Mouse (Mus musculus): ENCODE measurements around the gene Slc19a2. TPM values are rescaled to one million over a fixed set of nuclear protein-coding genes. Genes with fewer than 3 reads are reported as not detected.

The Slc19a2 gene
- polyA plus RNA-seq (2015; fragmentation: Nextera tagmentation; extraction: Ambion mirVana), result 7.7 and 8.6 TPM in 2 replicates

DNA sequence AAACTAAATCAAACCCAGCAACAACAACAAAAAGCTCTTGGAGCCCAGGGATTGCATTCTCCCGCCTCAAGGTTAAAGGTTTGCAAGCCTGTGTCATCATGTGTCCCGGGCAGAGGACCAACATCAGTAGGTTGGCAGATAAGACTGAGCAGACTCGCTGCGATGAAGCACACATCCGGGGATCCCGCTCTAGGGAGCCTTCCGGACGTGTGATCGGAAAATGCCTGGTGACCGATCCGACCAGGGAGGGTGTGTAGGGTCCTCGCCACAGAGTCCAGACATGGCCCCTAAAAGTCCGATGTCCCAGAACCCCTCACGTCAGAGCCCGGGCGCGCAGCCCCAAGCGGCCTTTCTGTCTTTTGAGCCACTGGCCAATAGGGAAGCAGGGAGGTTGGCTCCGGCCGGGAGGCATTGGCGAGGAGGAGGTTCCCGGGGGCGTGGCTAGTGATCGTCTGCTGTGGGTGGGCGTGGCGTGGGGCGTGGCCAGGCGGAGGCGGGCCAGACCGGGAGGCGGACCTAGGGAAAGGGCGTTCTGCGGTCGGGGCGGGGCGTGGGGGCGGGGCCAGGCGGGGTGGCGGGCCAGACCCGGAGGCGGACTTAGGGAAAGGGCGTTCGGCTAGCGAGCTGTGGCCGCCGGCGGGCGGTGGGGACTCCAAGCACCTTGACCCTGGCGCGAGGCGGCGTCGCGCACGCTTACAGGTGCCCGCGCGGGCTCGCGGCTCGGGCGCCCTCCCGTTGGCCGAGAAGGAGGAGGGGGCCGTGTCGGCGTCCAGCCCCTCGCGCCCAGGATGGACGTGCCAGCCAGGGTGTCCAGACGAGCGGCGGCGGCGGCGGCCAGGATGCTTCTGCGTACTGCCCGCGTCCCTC lies at the start of gene Slc19a2:
Slc19a2 (plus strand) TSS at position 582 of the 867 bp plus-strand sequence.
- H3K27me3 ChIP-seq, result 0 out of 2 replicates have a peak, but pooled peaks cover 5% of the 10 kb centered on the region
- WGBS, result under 1% methylated on average over 56 of the region's 79 CpGs
- ATAC-seq (ENCODE audit: low FRiP score, low read depth), result peak; percentile 96
- H3K27ac ChIP-seq, result peak within 1 kb of the TSS; percentile 55; the same call in 1 of the 2 replicates
- peak within 1 kb of the TSS; percentile 76 for H3K9ac ChIP-seq
- no peaks in the 10 kb centered on the region for H3K36me3 ChIP-seq
- no peaks in the 10 kb centered on the region for H3K9me3 ChIP-seq
- H3K4me2 ChIP-seq (replicated peaks), result peak within 1 kb of the TSS; percentile 86
- H3K4me3 ChIP-seq, result peak within 1 kb of the TSS; percentile 74
- peaks cover 23% of the 10 kb centered on the region for H3K4me1 ChIP-seq

DNA sequence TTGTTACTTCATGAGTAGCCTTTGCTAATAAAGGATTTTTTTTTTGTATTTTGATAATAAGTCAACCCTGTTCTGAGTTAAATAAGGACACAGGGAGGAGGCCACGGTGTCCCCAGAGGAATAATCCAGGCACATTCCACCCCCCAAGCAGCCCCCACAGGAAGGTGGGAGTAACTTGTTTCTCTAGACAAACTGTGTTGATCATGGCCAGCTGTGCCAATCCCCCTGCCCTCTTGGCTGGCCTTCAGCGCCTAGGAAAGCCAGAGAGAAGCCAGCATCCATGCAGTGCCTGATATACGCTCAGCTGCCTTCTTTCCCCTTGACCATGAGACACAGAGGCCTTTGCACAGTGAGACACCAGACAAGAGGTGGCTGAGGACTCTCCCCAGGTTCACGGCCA lies 49.3 kb upstream of the Slc19a2 start:
- H3K27me3 ChIP-seq, result no peaks in the 10 kb centered on the region
- 94% methylated on average over 4 of the region's 4 CpGs for WGBS
- H3K4me3 ChIP-seq, result no peak overlapping the region
- H3K9ac ChIP-seq, result no peak overlapping the region
- no peaks in the 10 kb centered on the region for H3K36me3 ChIP-seq
- no peaks in the 10 kb centered on the region; the same call in 1 of the 2 replicates for H3K9me3 ChIP-seq
- ATAC-seq (ENCODE audit: low FRiP score, low read depth), result no peak
- no peak overlapping the region for H3K4me2 ChIP-seq (replicated peaks)
- H3K27ac ChIP-seq, result no peak overlapping the region
- H3K4me1 ChIP-seq, result no peaks in the 10 kb centered on the region

DNA sequence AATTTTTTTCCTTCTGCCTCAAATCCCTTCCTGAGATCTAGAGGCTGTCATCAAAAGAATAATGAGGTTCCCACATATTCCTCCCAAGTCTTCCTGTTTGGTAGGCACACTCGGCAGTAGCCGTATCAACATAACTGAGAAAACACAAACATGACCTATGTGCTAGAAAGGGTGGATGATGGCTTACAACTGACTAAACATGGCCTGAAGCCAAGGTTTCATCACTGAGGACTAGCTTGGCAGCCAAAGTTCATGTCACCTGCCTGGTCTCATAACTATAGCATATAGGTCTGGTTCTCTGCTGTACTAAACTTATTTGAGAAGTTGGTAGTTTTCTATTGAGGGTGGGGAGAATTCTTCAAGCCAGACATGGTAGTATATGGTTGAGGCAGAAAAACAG lies 40.4 kb upstream of the Slc19a2 start:
- no peaks in the 10 kb centered on the region for H3K9me3 ChIP-seq
- ATAC-seq (ENCODE audit: low FRiP score, low read depth), result no peak
- no peaks in the 10 kb centered on the region for H3K4me1 ChIP-seq
- WGBS, result 91% methylated on average over 2 of the region's 2 CpGs
- no peak overlapping the region for H3K4me3 ChIP-seq
- no peak overlapping the region for H3K4me2 ChIP-seq (replicated peaks)
- no peaks in the 10 kb centered on the region for H3K27me3 ChIP-seq
- no peak overlapping the region for H3K27ac ChIP-seq
- no peak overlapping the region for H3K9ac ChIP-seq
- no peaks in the 10 kb centered on the region for H3K36me3 ChIP-seq

DNA sequence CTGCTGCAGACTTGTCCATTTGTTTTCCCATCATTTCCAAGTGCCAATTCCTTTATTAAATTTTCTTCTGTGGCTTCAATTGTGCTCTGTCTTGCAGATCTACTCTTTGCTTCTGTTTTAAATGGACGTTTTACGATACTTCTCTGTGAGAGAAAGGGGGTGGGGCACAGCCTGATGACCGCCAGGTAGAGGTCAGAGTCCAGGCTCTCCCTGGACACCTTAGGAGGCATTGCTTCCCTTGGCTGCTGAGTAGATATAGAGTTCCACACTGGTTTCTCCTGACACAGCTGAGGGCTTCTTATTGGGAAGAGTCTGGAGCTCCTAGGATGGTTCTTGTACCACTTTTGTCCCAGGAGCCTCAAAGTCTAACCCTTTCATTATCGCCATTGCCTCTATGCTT lies 37.9 kb upstream of the Slc19a2 start:
- H3K4me3 ChIP-seq, result no peak overlapping the region
- ATAC-seq (ENCODE audit: low FRiP score, low read depth), result no peak
- 79% methylated on average over 4 of the region's 4 CpGs for WGBS

DNA sequence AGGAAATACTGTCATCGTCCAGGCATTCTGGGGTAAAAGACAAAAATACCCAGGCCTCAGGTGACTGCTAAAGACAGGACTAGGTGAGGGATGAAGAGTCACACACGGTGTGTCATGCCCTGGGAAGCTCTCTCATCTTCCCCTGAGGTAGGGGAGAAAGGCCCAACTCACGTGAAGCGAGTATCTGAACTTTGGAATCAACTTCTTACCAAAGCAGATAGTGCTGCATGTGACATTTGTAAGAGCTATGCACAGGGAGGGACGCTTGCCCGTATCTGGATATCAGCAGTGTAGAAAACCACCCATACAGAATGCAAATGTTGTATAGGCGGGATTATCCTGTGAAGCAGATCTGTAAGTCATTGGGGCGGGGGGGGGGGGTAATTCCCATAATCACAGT lies 36.2 kb upstream of the Slc19a2 start:
- H3K27me3 ChIP-seq, result 0 out of 2 replicates have a peak, but pooled peaks cover 3% of the 10 kb centered on the region
- H3K4me1 ChIP-seq, result no peaks in the 10 kb centered on the region
- no peak overlapping the region for H3K4me3 ChIP-seq
- H3K9me3 ChIP-seq, result no peaks in the 10 kb centered on the region
- ATAC-seq (ENCODE audit: low FRiP score, low read depth), result no peak
- no peak overlapping the region for H3K9ac ChIP-seq
- H3K27ac ChIP-seq, result no peak overlapping the region
- 80% methylated on average over 8 of the region's 8 CpGs for WGBS
- H3K36me3 ChIP-seq, result no peaks in the 10 kb centered on the region
- no peak overlapping the region for H3K4me2 ChIP-seq (replicated peaks)

More for the DNA sequence above, 37.9 kb upstream of the Slc19a2 start:
- H3K4me1 ChIP-seq, result no peaks in the 10 kb centered on the region
- no peak overlapping the region for H3K4me2 ChIP-seq (replicated peaks)
- no peaks in the 10 kb centered on the region for H3K36me3 ChIP-seq
- H3K27me3 ChIP-seq, result no peaks in the 10 kb centered on the region
- H3K9ac ChIP-seq, result no peak overlapping the region
- H3K27ac ChIP-seq, result no peak overlapping the region
- no peaks in the 10 kb centered on the region for H3K9me3 ChIP-seq

DNA sequence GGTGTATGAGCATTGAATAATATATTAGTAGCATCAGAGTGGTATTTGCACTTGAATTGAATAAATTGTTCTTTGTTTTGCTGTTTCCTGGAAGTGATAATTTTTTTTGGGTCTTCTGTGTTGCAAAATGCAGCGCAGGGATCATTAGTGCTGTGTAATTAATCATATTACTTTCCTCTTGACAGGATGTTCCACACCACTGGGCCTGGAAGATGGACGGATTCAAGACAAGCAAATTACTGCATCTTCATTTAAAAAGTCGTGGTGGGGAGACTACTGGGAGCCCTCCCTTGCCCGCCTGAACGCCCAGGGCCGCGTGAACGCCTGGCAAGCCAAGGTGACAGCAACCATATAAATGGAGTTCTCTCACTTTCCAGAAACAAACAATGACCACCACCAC lies 34.7 kb upstream of the Slc19a2 start:
- no peak overlapping the region for H3K4me3 ChIP-seq
- 0 out of 2 replicates have a peak, but pooled peaks cover 3% of the 10 kb centered on the region for H3K4me1 ChIP-seq
- H3K9me3 ChIP-seq, result no peaks in the 10 kb centered on the region
- no peak overlapping the region for H3K4me2 ChIP-seq (replicated peaks)
- 51% methylated on average over 8 of the region's 8 CpGs for WGBS
- H3K27me3 ChIP-seq, result 0 out of 2 replicates have a peak, but pooled peaks cover 3% of the 10 kb centered on the region
- H3K27ac ChIP-seq, result no peak overlapping the region
- no peaks in the 10 kb centered on the region for H3K36me3 ChIP-seq
- H3K9ac ChIP-seq, result no peak overlapping the region
- no peak for ATAC-seq (ENCODE audit: low FRiP score, low read depth)

DNA sequence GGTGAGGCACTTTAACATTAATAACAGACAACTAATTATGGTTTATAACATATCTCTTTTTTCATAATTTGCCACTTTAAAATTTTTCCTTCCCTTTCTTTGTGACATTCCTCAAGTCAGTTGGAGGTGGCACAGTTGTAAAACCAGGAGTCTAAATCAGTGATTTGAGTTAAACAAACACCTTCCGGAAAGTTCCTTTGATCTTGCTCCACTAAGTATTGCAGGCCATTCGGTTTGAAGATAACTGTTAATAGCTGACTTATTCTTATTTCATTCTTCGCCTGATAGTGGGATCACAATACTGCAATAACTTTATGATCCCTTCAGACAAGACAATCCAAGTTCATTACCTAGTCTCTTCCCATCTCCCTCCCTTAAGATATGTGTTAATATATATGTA lies 33.7 kb upstream of the Slc19a2 start:
- Histone ChIP-seq H3K27ac (no peak overlapping the region), H3K4me3 (no peak overlapping the region), H3K9ac (no peak overlapping the region), H3K9me3 (no peaks in the 10 kb centered on the region), H3K4me2 (replicated peaks) (no peak overlapping the region), H3K4me1 (0 out of 2 replicates have a peak, but pooled peaks cover 3% of the 10 kb centered on the region), H3K27me3 (0 out of 2 replicates have a peak, but pooled peaks cover 3% of the 10 kb centered on the region), H3K36me3 (no peaks in the 10 kb centered on the region)
- ATAC-seq (ENCODE audit: low FRiP score, low read depth), result no peak
- WGBS, result 55% methylated on average over 3 of the region's 3 CpGs

DNA sequence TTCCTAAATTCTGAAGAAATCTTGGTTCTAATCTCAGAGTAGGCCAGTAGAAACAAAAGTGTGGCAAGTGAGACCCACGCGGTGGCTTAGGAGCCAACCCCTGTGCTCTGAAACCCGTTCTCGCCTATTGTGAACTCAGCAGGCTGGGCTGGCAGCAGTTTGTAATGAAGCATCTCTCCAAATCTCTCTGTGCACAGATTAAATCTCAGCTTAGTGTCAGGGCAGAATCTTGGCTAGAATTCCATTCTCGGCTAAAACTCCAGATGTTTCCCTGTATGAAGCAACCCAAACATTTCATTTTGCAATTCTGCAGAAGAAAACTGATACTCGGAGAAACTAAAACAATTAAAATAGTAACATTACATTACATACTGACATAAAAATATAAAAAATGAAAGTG lies 33.3 kb upstream of the Slc19a2 start:
- Histone ChIP-seq H3K4me2 (replicated peaks) (no peak overlapping the region), H3K4me3 (no peak overlapping the region), H3K9ac (no peak overlapping the region), H3K36me3 (no peaks in the 10 kb centered on the region), H3K9me3 (no peaks in the 10 kb centered on the region), H3K27ac (no peak overlapping the region), H3K4me1 (0 out of 2 replicates have a peak, but pooled peaks cover 3% of the 10 kb centered on the region), H3K27me3 (0 out of 2 replicates have a peak, but pooled peaks cover 3% of the 10 kb centered on the region)
- WGBS, result 79% methylated on average over 6 of the region's 6 CpGs
- no peak for ATAC-seq (ENCODE audit: low FRiP score, low read depth)

DNA sequence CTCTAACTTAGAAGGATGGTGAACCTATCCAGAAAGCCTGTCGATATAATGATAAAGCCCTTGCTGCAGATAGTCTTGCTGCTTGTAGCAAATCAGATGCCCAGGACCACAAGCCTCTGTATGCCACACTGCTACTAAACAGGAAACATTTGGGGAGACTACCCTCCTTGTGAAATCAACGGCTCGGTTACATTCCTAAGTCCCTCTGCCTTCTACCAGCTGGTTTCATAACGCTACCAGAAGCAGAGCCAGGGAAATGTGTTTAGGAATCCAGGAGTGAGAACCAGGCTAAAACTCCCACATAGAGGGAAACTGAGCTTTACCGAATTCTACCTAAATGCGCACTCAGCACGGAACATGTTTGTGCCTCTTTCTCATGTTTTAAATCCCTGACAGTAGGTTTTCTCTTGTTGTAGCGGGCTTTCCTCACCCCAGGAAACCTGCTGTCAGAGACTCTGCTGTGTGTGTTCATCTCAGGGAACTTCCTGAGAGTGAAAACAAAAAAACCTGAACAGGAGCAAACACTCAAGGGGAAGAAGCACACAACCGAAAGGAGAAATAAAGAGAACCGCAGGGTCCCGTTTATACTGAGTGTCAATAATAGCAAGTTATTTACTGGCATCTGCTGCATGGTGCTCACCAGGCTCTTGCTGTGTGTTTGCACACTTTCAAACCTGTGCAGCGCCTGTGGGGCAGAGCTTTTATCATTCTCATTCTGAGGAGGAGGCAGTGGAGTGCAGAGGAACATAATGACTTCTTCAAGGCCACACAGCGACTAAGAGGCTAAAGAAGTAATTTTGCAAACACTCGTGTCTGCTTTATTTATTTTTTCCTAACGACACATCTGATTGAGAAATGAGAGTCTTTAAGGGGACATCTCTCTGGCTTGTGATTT lies 30.8 kb upstream of the Slc19a2 start:
- Histone ChIP-seq H3K9ac (no peak overlapping the region), H3K27ac (no peak overlapping the region), H3K4me2 (replicated peaks) (peak overlapping the region; percentile 9; the same call in 1 of the 2 replicates), H3K36me3 (no peaks in the 10 kb centered on the region), H3K27me3 (peaks cover 7% of the 10 kb centered on the region; the same call in 1 of the 2 replicates), H3K4me3 (no peak overlapping the region), H3K9me3 (no peaks in the 10 kb centered on the region), H3K4me1 (0 out of 2 replicates have a peak, but pooled peaks cover 3% of the 10 kb centered on the region)
- no peak for ATAC-seq (ENCODE audit: low FRiP score, low read depth)
- WGBS, result 40% methylated on average over 15 of the region's 15 CpGs

DNA sequence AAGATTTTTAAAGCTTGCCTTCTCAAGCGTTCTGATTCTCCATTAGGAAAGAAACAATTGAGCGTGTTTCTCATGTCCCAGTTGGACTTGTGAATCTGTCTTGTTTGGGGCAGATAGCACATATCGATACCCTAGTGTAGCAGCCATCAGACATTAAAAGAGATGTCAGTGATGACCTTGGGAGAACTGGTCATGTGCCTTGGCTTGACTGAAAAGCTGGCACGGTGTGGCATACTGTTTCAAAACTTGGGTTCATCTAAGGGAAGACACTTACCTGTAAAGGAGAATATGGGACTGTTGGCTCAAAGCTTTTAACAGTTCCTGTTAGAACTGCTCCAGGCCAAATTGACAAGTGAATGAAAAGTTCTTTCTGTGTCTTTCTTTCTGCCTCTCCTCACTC lies 28.6 kb upstream of the Slc19a2 start:
- Histone ChIP-seq H3K9ac (no peak overlapping the region), H3K4me2 (replicated peaks) (no peak overlapping the region), H3K4me1 (0 out of 2 replicates have a peak, but pooled peaks cover 3% of the 10 kb centered on the region), H3K9me3 (no peaks in the 10 kb centered on the region), H3K36me3 (no peaks in the 10 kb centered on the region), H3K27me3 (peaks cover 10% of the 10 kb centered on the region; the same call in 1 of the 2 replicates), H3K27ac (no peak overlapping the region), H3K4me3 (no peak overlapping the region)
- 86% methylated on average over 4 of the region's 4 CpGs for WGBS
- ATAC-seq (ENCODE audit: low FRiP score, low read depth), result no peak

DNA sequence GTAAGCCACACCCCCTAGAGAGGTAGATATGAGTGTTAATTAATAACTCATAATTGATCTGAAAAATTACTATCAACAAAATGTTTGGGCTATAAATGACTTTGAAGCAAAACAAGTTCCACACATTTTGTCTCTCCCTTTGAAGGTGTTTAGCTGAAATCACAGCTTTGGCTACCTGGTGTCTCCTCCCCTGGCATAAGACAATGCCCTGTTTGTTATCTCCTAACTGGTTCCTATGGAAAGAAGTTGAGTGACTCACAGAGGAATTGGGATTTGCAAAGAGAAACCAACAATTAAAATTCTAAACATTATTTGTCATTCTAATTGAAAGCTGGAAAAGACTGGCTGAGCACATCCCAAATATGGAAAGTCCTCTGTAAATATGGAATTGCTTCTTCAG lies 25.8 kb upstream of the Slc19a2 start:
- Histone ChIP-seq H3K36me3 (no peaks in the 10 kb centered on the region), H3K27me3 (peaks cover 7% of the 10 kb centered on the region; the same call in 1 of the 2 replicates), H3K9me3 (no peaks in the 10 kb centered on the region), H3K4me2 (replicated peaks) (no peak overlapping the region), H3K4me3 (no peak overlapping the region), H3K27ac (no peak overlapping the region), H3K4me1 (0 out of 2 replicates have a peak, but pooled peaks cover under 1% of the 10 kb centered on the region), H3K9ac (no peak overlapping the region)
- no peak for ATAC-seq (ENCODE audit: low FRiP score, low read depth)

Data from limb, embryonic 13.5 days (tissue).